Mouse (Mus musculus): ENCODE measurements around the gene Ice2.

The Ice2 gene

GRCm38 (mm10) chr9:69458982-69459381 is 61.3 kb downstream of the Ice2 start:
- DNase-seq (ENCODE audit: low read depth, low spot score): peak; percentile 79

GRCm38 (mm10) chr9:69459876-69460275 is 62.2 kb downstream of the Ice2 start:
- no peak for DNase-seq (ENCODE audit: low read depth, low spot score)

GRCm38 (mm10) chr9:69463046-69463445 is 65.3 kb downstream of the Ice2 start:
- DNase-seq (ENCODE audit: low read depth, low spot score): no peak

- DNase-seq (ENCODE audit: low read depth, low spot score): no peak
Observed at GRCm38 (mm10) chr9:69464109-69464756, 66.5 kb downstream of the Ice2 start.

- DNase-seq (ENCODE audit: low read depth, low spot score): no peak
Observed at GRCm38 (mm10) chr9:69466098-69466497, 68.4 kb downstream of the Ice2 start.

GRCm38 (mm10) chr9:69467310-69467939 is 69.7 kb downstream of the Ice2 start:
- DNase-seq (ENCODE audit: low read depth, low spot score): no peak

- peak; percentile 50 for DNase-seq (ENCODE audit: low read depth, low spot score)
Observed at GRCm38 (mm10) chr9:69468991-69469390, 71.3 kb downstream of the Ice2 start.

- DNase-seq (ENCODE audit: low read depth, low spot score): no peak
Observed at GRCm38 (mm10) chr9:69470362-69470761, 72.7 kb downstream of the Ice2 start.

GRCm38 (mm10) chr9:69470921-69471320 is 73.2 kb downstream of the Ice2 start:
- no peak for DNase-seq (ENCODE audit: low read depth, low spot score)

GRCm38 (mm10) chr9:69472724-69473123 is 75.0 kb downstream of the Ice2 start:
- peak; percentile 83 for DNase-seq (ENCODE audit: low read depth, low spot score)

GRCm38 (mm10) chr9:69475873-69476272 is 78.2 kb downstream of the Ice2 start:
- DNase-seq (ENCODE audit: low read depth, low spot score): no peak

- DNase-seq (ENCODE audit: low read depth, low spot score): peak; percentile 86
Observed at GRCm38 (mm10) chr9:69477195-69477823, 79.6 kb downstream of the Ice2 start.

GRCm38 (mm10) chr9:69477824-69478222 is 80.1 kb downstream of the Ice2 start:
- DNase-seq (ENCODE audit: low read depth, low spot score): no peak

- peak; percentile 75 for DNase-seq (ENCODE audit: low read depth, low spot score)
Observed at GRCm38 (mm10) chr9:69480344-69480743, 82.6 kb downstream of the Ice2 start.

Measured in skeletal muscle tissue, adult 2 months (tissue).